Mouse (Mus musculus) right cerebral cortex, postnatal 14 days (tissue): Measurements from ENCODE around the gene 2310022B05Rik.

Experiments used
- DNase-seq: peaks from one replicate; pipeline ENCODE4 v3.0.0; 2022

Gene 2310022B05Rik

GRCm38 (mm10) chr8:124663112-124663873 is at the start of gene 2310022B05Rik:
TSS of gene 2310022B05Rik (minus strand) at chr8:124663369.
- DNase-seq: peak; percentile 79

GRCm38 (mm10) chr8:124705823-124706222 is 42.7 kb upstream of the 2310022B05Rik start:
- DNase-seq: no peak

- DNase-seq: no peak
Measured at GRCm38 (mm10) chr8:124704376-124704775, 41.2 kb upstream of the 2310022B05Rik start.

GRCm38 (mm10) chr8:124703526-124703925 is 40.4 kb upstream of the 2310022B05Rik start:
- no peak for DNase-seq

- no peak for DNase-seq
Measured at GRCm38 (mm10) chr8:124702183-124702582, 39.0 kb upstream of the 2310022B05Rik start.

- no peak for DNase-seq
Measured at GRCm38 (mm10) chr8:124701023-124701422, 37.9 kb upstream of the 2310022B05Rik start.

GRCm38 (mm10) chr8:124700271-124700670 is 37.1 kb upstream of the 2310022B05Rik start:
- DNase-seq: no peak

GRCm38 (mm10) chr8:124695424-124696100 is 32.4 kb upstream of the 2310022B05Rik start:
- no peak for DNase-seq

- DNase-seq: no peak
Measured at GRCm38 (mm10) chr8:124691706-124692105, 28.5 kb upstream of the 2310022B05Rik start.

GRCm38 (mm10) chr8:124688899-124689298 is 25.7 kb upstream of the 2310022B05Rik start:
- no peak for DNase-seq

- DNase-seq: no peak
Measured at GRCm38 (mm10) chr8:124682218-124682617, 19.0 kb upstream of the 2310022B05Rik start.

- DNase-seq: no peak
Measured at GRCm38 (mm10) chr8:124681792-124682157, 18.6 kb upstream of the 2310022B05Rik start.

GRCm38 (mm10) chr8:124681077-124681791 is 18.1 kb upstream of the 2310022B05Rik start:
- no peak for DNase-seq

GRCm38 (mm10) chr8:124678246-124678645 is 15.1 kb upstream of the 2310022B05Rik start:
- DNase-seq: no peak

- DNase-seq: peak; percentile 84
Measured at GRCm38 (mm10) chr8:124677486-124677885, 14.3 kb upstream of the 2310022B05Rik start.

- no peak for DNase-seq
Measured at GRCm38 (mm10) chr8:124677078-124677477, 13.9 kb upstream of the 2310022B05Rik start.

- DNase-seq: no peak
Measured at GRCm38 (mm10) chr8:124676661-124677060, 13.5 kb upstream of the 2310022B05Rik start.

- DNase-seq: no peak
Measured at GRCm38 (mm10) chr8:124672345-124672744, 9.2 kb upstream of the 2310022B05Rik start.

- no peak for DNase-seq
Measured at GRCm38 (mm10) chr8:124668798-124669197, 5.6 kb upstream of the 2310022B05Rik start.

- DNase-seq: no peak
Measured at GRCm38 (mm10) chr8:124664414-124664813, 1.2 kb upstream of the 2310022B05Rik start.

- no peak for DNase-seq
Measured at GRCm38 (mm10) chr8:124663874-124664230, 683 bp upstream of the 2310022B05Rik start.

- DNase-seq: no peak
Measured at GRCm38 (mm10) chr8:124662446-124663111, 590 bp downstream of the 2310022B05Rik start.

GRCm38 (mm10) chr8:124661781-124662180 is 1.4 kb downstream of the 2310022B05Rik start:
- DNase-seq: no peak
